Mouse (Mus musculus) heart, adult 2 months (tissue): ENCODE measurements at regions not wholly inside any gene's neighbourhood (a gene's known extent, or its start where the extent isn't known, plus 50 kb on each side); places are given as distances from the start of the nearest gene placed in this dataset.

Source experiments
- CTCF ChIP-seq: fragments of 200-600 bp; IDR thresholded peaks from 2 replicates; pipeline ENCODE4 v1.8.1; 2022; ENCODE audit warnings: antibody characterized with exemption, mild to moderate bottlenecking, moderate library complexity
- EP300 ChIP-seq: fragments of 200-500 bp; IDR thresholded peaks from 2 replicates; pipeline ENCODE4 v1.6.1; 2011; ENCODE audit warnings: low read depth, low read length, control low read depth; ENCODE audit not compliant: insufficient read depth

GRCm38 (mm10) chr13:47846713-47847112 is 414.3 kb upstream of the Id4 start:
- TF ChIP-seq CTCF, result no peak
- TF ChIP-seq EP300, result no peak
